Mouse (Mus musculus) stomach, postnatal 0 days (tissue): ENCODE results near the gene Eif4g1.

Source experiments
- CTCF ChIP-seq: IDR thresholded peaks from 2 replicates; pipeline ENCODE4 v1.5.1; 2016; ENCODE audit warnings: antibody characterized with exemption, low read depth, mild to moderate bottlenecking, moderate library complexity
- EP300 ChIP-seq: optimal IDR thresholded peaks from 2 replicates; pipeline ENCODE3; 2016; ENCODE audit warnings: antibody characterized with exemption

DNA sequence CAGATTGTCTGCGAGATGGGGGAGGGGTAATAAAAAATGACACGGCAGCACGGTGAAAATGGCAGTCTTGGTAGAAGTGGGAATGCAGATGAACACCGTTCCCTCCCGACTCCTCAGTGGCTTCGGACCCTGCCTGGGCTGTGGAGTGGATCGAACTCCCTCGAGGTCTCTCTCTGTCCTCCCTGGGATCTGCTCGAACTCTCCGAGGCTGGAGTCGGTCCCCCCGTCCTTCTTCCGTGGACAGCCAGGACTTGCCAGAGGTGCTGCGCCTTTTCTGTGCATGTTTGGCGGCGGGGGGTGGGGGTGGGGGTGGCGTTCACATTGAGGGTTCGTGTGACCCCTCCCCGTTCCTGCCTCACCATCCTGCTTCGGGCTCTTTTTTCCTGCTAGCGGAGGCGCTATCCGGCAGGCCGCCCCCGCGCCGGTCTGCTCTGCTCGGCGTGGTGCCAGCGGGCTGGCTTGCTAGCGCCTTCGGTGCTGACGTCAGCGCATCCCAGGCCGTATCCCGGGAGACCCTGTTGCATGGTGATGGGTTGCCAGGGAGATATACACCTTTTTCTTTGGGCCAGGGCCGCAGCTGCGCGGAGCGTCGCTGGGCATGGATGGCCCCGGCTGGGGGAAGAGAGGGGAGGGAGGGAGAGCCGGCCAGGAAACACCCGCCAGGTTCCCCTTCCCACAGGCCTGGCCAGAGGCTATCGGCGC lies 27.7 kb downstream of the Eif4g1 start:
- TF ChIP-seq CTCF (no peak), EP300 (no peak)
